Comparison of ENCODE assay signal across 14 mouse cellular contexts in genomic region chr5:100206675-100207074, GRCm38 (mm10). TPM values are rescaled to one million over a fixed set of nuclear protein-coding genes. Genes with fewer than 3 reads are reported as not detected.
"Had no signal": no experiment of that assay in that cellular context is flagged by ENCODE, and none has a peak within 500 bp of the region (broad histone marks: within the 10 kb centered on the region; RNA-seq: fewer than 3 reads in every experiment).

No protein-coding gene starts in this region.

- H3K36me3 ChIP-seq: limb, embryonic 10.5 days; liver, embryonic 15.5 days; neural tube, embryonic 12.5 days; stomach, embryonic 15.5 days had no signal

- H3K4me1 ChIP-seq: limb, embryonic 10.5 days; neural tube, embryonic 12.5 days; stomach, embryonic 15.5 days had no signal

- ATAC-seq: inflammation-experienced regulatory T-cells, adult 6 months; intestine, postnatal 0 days had no signal

- H3K4me3 ChIP-seq: left cerebral cortex, adult 2 months; limb, embryonic 10.5 days; liver, embryonic 15.5 days; neural tube, embryonic 12.5 days; stomach, embryonic 15.5 days had no signal

- H3K27ac ChIP-seq: left cerebral cortex, adult 2 months; limb, embryonic 10.5 days; liver, embryonic 15.5 days; neural tube, embryonic 12.5 days; stomach, embryonic 15.5 days had no signal

- H3K9ac ChIP-seq: liver, embryonic 15.5 days; neural tube, embryonic 12.5 days; stomach, embryonic 15.5 days had no signal

- H3K27me3 ChIP-seq: liver, embryonic 15.5 days; neural tube, embryonic 12.5 days; stomach, embryonic 15.5 days had no signal

- H3K4me2 ChIP-seq: liver, embryonic 11.5 days; liver, embryonic 15.5 days; neural tube, embryonic 12.5 days; stomach, embryonic 15.5 days had no signal

- H3K9me3 ChIP-seq: limb, embryonic 10.5 days; liver, embryonic 15.5 days; neural tube, embryonic 12.5 days; stomach, embryonic 15.5 days had no signal

- DNase-seq: lung, adult 2 months; lung, postnatal 36 days; midbrain, embryonic 14.5 days; right cerebral cortex, postnatal 14 days; thymus, adult 2 months; thymus, postnatal 25 days had no signal

RNA-seq across cellular contexts. Expression of gene Tmem150c, which starts 47.1 kb away (rescaled TPM):
- polyA plus RNA-seq: inflammation-experienced regulatory T-cells, adult 6 months had no signal
